Mouse (Mus musculus): ENCODE results near the gene Atp2a1.

- TF ChIP-seq CTCF (IDR thresholded peaks at IDR 0.05; ENCODE audit: low read depth): no peak
- TF ChIP-seq EP300 (IDR thresholded peaks at IDR 0.05; ENCODE audit: low read depth): no peak
Measured at GRCm38 (mm10) chr7:126471361-126471760, 8.5 kb upstream of the Atp2a1 start.
